Mouse (Mus musculus) E14TG2a.4 (cell line): ENCODE results near the gene Trdn.

Source experiments
- CTCF ChIP-seq: conservative IDR thresholded peaks from 2 replicates; pipeline ENCODE4 v1.5.1; 2014; ENCODE audit warnings: low read length
- NANOG ChIP-seq: IDR thresholded peaks from 2 replicates; pipeline ENCODE4 v1.6.1; 2014; ENCODE audit warnings: borderline replicate concordance, low read length, mixed read lengths
- POU5F1 ChIP-seq: IDR thresholded peaks from 2 replicates; pipeline ENCODE4 v1.6.1; 2014; ENCODE audit warnings: low read length, borderline replicate concordance

GRCm38 (mm10) chr10:33179731-33180631 is 99.6 kb downstream of the Trdn start:
- TF ChIP-seq CTCF (no peak), POU5F1 (no peak), NANOG (no peak)
